Mouse (Mus musculus) kidney, embryonic 15.5 days (tissue): ENCODE results near the gene Insl3. TPM values are rescaled to one million over a fixed set of nuclear protein-coding genes. Genes with fewer than 3 reads are reported as not detected.
"Not testable (repeated sequence)": the region's sequence is repeated elsewhere in the genome, so short reads cannot be mapped to it uniquely, and the experiment has no call there.

Experiments used
- ATAC-seq: fragments of 200-750 bp; cut with Nextera tagmentation; replicated peaks from 2 replicates; pipeline ENCODE4 v1.8.0; 2017; ENCODE audit warnings: moderate TSS enrichment; ENCODE audit not compliant: low FRiP score
- H3K27ac ChIP-seq: fragments of 300-500 bp; sonication (generic); 2 replicates; pipeline ENCODE4 v1.5.1; 2015; ENCODE audit warnings: mild to moderate bottlenecking, inconsistent platforms
- H3K27me3 ChIP-seq: fragments of 300-500 bp; sonication (generic); 2 replicates; pipeline ENCODE4 v1.6.1; 2015; ENCODE audit warnings: inconsistent platforms
- H3K36me3 ChIP-seq: fragments of 300-500 bp; sonication (generic); 2 replicates; pipeline ENCODE4 v1.6.1; 2015; ENCODE audit warnings: inconsistent platforms
- H3K4me1 ChIP-seq: fragments of 300-500 bp; sonication (generic); 2 replicates; pipeline ENCODE4 v1.6.1; 2015; ENCODE audit warnings: inconsistent platforms
- H3K4me2 ChIP-seq: fragments of 300-500 bp; sonication (generic); 2 replicates; pipeline ENCODE4 v1.6.1; 2015; ENCODE audit warnings: moderate library complexity, mild to moderate bottlenecking, inconsistent platforms
- H3K4me3 ChIP-seq: fragments of 300-500 bp; sonication (generic); replicated peaks from 2 replicates; pipeline ENCODE4 v1.5.1; 2015; ENCODE audit warnings: mild to moderate bottlenecking, inconsistent platforms
- H3K9ac ChIP-seq: fragments of 300-500 bp; sonication (generic); 2 replicates; pipeline ENCODE4 v1.6.1; 2015; ENCODE audit warnings: mild to moderate bottlenecking, inconsistent platforms
- H3K9me3 ChIP-seq: fragments of 300-500 bp; sonication (generic); replicated peaks from 2 replicates; pipeline ENCODE4 v1.6.1; 2016; ENCODE audit warnings: inconsistent platforms
- WGBS: fragments of 180-500 bp; shearing (Covaris S2); methylation state at CpG from one replicate; pipeline ENCODE4 v1.1.7; 2015; ENCODE audit warnings: mixed read lengths; 5-methylcytosine and 5-hydroxymethylcytosine counted together
- polyA plus RNA-seq: library from polyadenylated mRNA; unstranded; fragments of >200 nt; fragmentation: Nextera tagmentation; extraction: Ambion mirVana; gene quantifications from 2 replicates; pipeline ENCODE4 v1.2.1, GENCODE M21; 2015

Gene Insl3
- polyA plus RNA-seq, 1 experiment from 2014 or later, result 1.7 TPM

GRCm38 (mm10) chr8:71700493-71701269 is 11.7 kb downstream of the Insl3 start:
- H3K9me3 ChIP-seq, result no peaks in the 10 kb centered on the region
- no peak overlapping the region for H3K27ac ChIP-seq
- peak overlapping the region; percentile 57 for H3K4me2 ChIP-seq
- H3K27me3 ChIP-seq, result peaks cover 82% of the 10 kb centered on the region
- WGBS, result 2% methylated on average over 29 of the region's 29 CpGs
- peaks cover 26% of the 10 kb centered on the region for H3K4me1 ChIP-seq
- H3K36me3 ChIP-seq, result no peaks in the 10 kb centered on the region
- H3K4me3 ChIP-seq, result peak overlapping the region; percentile 32
- H3K9ac ChIP-seq, result 0 out of 2 replicates have a peak overlapping the region, but pooled peaks have one; percentile 18
- ATAC-seq, result peak; percentile 44; the same call in 1 of the 2 replicates

GRCm38 (mm10) chr8:71701414-71702086 is 12.5 kb downstream of the Insl3 start, which contains the start of gene B3gnt3:
Gene B3gnt3 (minus strand): TSS chr8:71701789.
- H3K27ac ChIP-seq, result no peak within 1 kb of the TSS
- no peaks in the 10 kb centered on the region for H3K9me3 ChIP-seq
- H3K36me3 ChIP-seq, result no peaks in the 10 kb centered on the region
- 13% methylated on average over 33 of the region's 34 CpGs for WGBS
- H3K27me3 ChIP-seq, result peaks cover 81% of the 10 kb centered on the region
- peak within 1 kb of the TSS; percentile 32 for H3K4me3 ChIP-seq
- H3K4me1 ChIP-seq, result peaks cover 26% of the 10 kb centered on the region
- H3K4me2 ChIP-seq, result peak within 1 kb of the TSS; percentile 57
- no peak for ATAC-seq
- 0 out of 2 replicates have a peak within 1 kb of the TSS, but pooled peaks have one; percentile 18 for H3K9ac ChIP-seq

GRCm38 (mm10) chr8:71702087-71702432 is 13.0 kb downstream of the Insl3 start:
- Histone ChIP-seq H3K27ac (no peak overlapping the region), H3K9ac (no peak overlapping the region), H3K4me1 (peaks cover 26% of the 10 kb centered on the region), H3K27me3 (peaks cover 81% of the 10 kb centered on the region), H3K36me3 (no peaks in the 10 kb centered on the region), H3K4me3 (peak overlapping the region; percentile 32; the same call in 1 of the 2 replicates), H3K4me2 (0 out of 2 replicates have a peak overlapping the region, but pooled peaks have one; percentile 3), H3K9me3 (no peaks in the 10 kb centered on the region)
- ATAC-seq, result no peak
- WGBS, result 29% methylated on average over 4 of the region's 4 CpGs

GRCm38 (mm10) chr8:71702923-71703322 is 13.9 kb downstream of the Insl3 start:
- ATAC-seq, result no peak
- no peak overlapping the region for H3K9ac ChIP-seq
- H3K27ac ChIP-seq, result no peak overlapping the region
- peaks cover 85% of the 10 kb centered on the region for H3K27me3 ChIP-seq
- peaks cover 26% of the 10 kb centered on the region for H3K4me1 ChIP-seq
- no peak overlapping the region for H3K4me2 ChIP-seq
- H3K36me3 ChIP-seq, result no peaks in the 10 kb centered on the region
- H3K4me3 ChIP-seq, result no peak overlapping the region
- H3K9me3 ChIP-seq, result no peaks in the 10 kb centered on the region
- 69% methylated on average over 3 of the region's 3 CpGs for WGBS

GRCm38 (mm10) chr8:71703400-71703799 is 14.4 kb downstream of the Insl3 start:
- Histone ChIP-seq H3K4me1 (peaks cover 26% of the 10 kb centered on the region), H3K27me3 (peaks cover 87% of the 10 kb centered on the region)
- H3K36me3 ChIP-seq, ATAC-seq, H3K4me3 ChIP-seq, H3K9ac ChIP-seq, H3K9me3 ChIP-seq, H3K4me2 ChIP-seq, H3K27ac ChIP-seq: not testable (repeated sequence)

GRCm38 (mm10) chr8:71707874-71708273 is 18.9 kb downstream of the Insl3 start:
- H3K36me3 ChIP-seq, result no peaks in the 10 kb centered on the region
- H3K27me3 ChIP-seq, result peaks cover 64% of the 10 kb centered on the region
- H3K27ac ChIP-seq, result no peak overlapping the region
- peaks cover 11% of the 10 kb centered on the region for H3K4me1 ChIP-seq
- no peak overlapping the region for H3K9ac ChIP-seq
- 39% methylated on average over 8 of the region's 8 CpGs for WGBS
- H3K4me3 ChIP-seq, result no peak overlapping the region
- H3K4me2 ChIP-seq, result no peak overlapping the region
- no peak for ATAC-seq
- H3K9me3 ChIP-seq, result no peaks in the 10 kb centered on the region

- Histone ChIP-seq H3K36me3 (no peaks in the 10 kb centered on the region), H3K9me3 (no peaks in the 10 kb centered on the region), H3K27ac (no peak overlapping the region), H3K4me3 (peak overlapping the region; percentile 25; the same call in 1 of the 2 replicates), H3K9ac (no peak overlapping the region), H3K4me1 (peaks cover 11% of the 10 kb centered on the region), H3K27me3 (peaks cover 50% of the 10 kb centered on the region), H3K4me2 (peak overlapping the region; percentile 56)
- WGBS, result 38% methylated on average over 25 of the region's 25 CpGs
- ATAC-seq, result peak; percentile 43
These were observed 20.3 kb downstream of the Insl3 start for GRCm38 (mm10) chr8:71709134-71709799.

- 21% methylated on average over 25 of the region's 25 CpGs for WGBS
- Histone ChIP-seq H3K4me3 (peak overlapping the region; percentile 25), H3K9ac (no peak overlapping the region), H3K27ac (no peak overlapping the region), H3K4me2 (peak overlapping the region; percentile 56), H3K4me1 (peaks cover 11% of the 10 kb centered on the region), H3K9me3 (no peaks in the 10 kb centered on the region), H3K36me3 (no peaks in the 10 kb centered on the region), H3K27me3 (peaks cover 44% of the 10 kb centered on the region)
- peak; percentile 55 for ATAC-seq
These were observed 20.9 kb downstream of the Insl3 start for GRCm38 (mm10) chr8:71709800-71710446.

GRCm38 (mm10) chr8:71711574-71711973 is 22.6 kb downstream of the Insl3 start:
- no peaks in the 10 kb centered on the region for H3K9me3 ChIP-seq
- H3K9ac ChIP-seq, result no peak overlapping the region
- H3K27me3 ChIP-seq, result peaks cover 36% of the 10 kb centered on the region
- H3K4me2 ChIP-seq, result no peak overlapping the region
- H3K4me1 ChIP-seq, result peaks cover 11% of the 10 kb centered on the region
- H3K4me3 ChIP-seq, result no peak overlapping the region
- no peaks in the 10 kb centered on the region for H3K36me3 ChIP-seq
- ATAC-seq, result no peak
- no peak overlapping the region for H3K27ac ChIP-seq
- 80% methylated on average over 2 of the region's 2 CpGs for WGBS

- Histone ChIP-seq H3K4me2 (no peak overlapping the region), H3K27me3 (no peaks in the 10 kb centered on the region), H3K27ac (no peak overlapping the region), H3K4me3 (no peak overlapping the region), H3K9ac (no peak overlapping the region), H3K4me1 (peaks cover 6% of the 10 kb centered on the region; the same call in 1 of the 2 replicates), H3K9me3 (no peaks in the 10 kb centered on the region), H3K36me3 (no peaks in the 10 kb centered on the region)
- WGBS, result 45% methylated on average over 8 of the region's 8 CpGs
- no peak for ATAC-seq
These were observed 26.5 kb downstream of the Insl3 start for GRCm38 (mm10) chr8:71715531-71715930.

- no peak for ATAC-seq
These were observed 27.6 kb downstream of the Insl3 start for GRCm38 (mm10) chr8:71716561-71717053.

More at GRCm38 (mm10) chr8:71716561-71717053, 27.6 kb downstream of the Insl3 start:
- H3K36me3 ChIP-seq, result no peaks in the 10 kb centered on the region
- H3K9me3 ChIP-seq, result no peaks in the 10 kb centered on the region
- no peak overlapping the region for H3K27ac ChIP-seq
- H3K9ac ChIP-seq, result no peak overlapping the region
- WGBS, result 84% methylated on average over 13 of the region's 13 CpGs
- H3K27me3 ChIP-seq, result no peaks in the 10 kb centered on the region
- no peak overlapping the region for H3K4me3 ChIP-seq
- no peak overlapping the region for H3K4me2 ChIP-seq
- H3K4me1 ChIP-seq, result peaks cover 6% of the 10 kb centered on the region; the same call in 1 of the 2 replicates
